Mouse (Mus musculus): ENCODE data around the gene Ccr4. TPM values are rescaled to one million over a fixed set of nuclear protein-coding genes. Genes with fewer than 3 reads are reported as not detected.

The Ccr4 gene
- polyA plus RNA-seq, 1 experiment from 2014 or later, result not detected

GRCm38 (mm10) chr9:114507421-114507820, 2.7 kb upstream of the Ccr4 start:
- 15% methylated on average over 9 of the region's 9 CpGs for WGBS (ENCODE audit: missing documents)
- Histone ChIP-seq H3K27ac (no peak overlapping the region), H3K36me3 (ENCODE audit: inconsistent target) (no peaks in the 10 kb centered on the region), H3K79me2 (ENCODE audit: inconsistent target) (no peaks in the 10 kb centered on the region), H3K4me3 (ENCODE audit: inconsistent target) (no peak overlapping the region)

GRCm38 (mm10) chr9:114506564-114506963, 1.8 kb upstream of the Ccr4 start:
- no peaks in the 10 kb centered on the region for H3K36me3 ChIP-seq (ENCODE audit: inconsistent target)
- WGBS (ENCODE audit: missing documents), result 40% methylated on average over 4 of the region's 4 CpGs
- H3K79me2 ChIP-seq (ENCODE audit: inconsistent target), result no peaks in the 10 kb centered on the region
- H3K4me3 ChIP-seq (ENCODE audit: inconsistent target), result no peak overlapping the region
- H3K27ac ChIP-seq, result no peak overlapping the region

GRCm38 (mm10) chr9:114502711-114503427, 1.8 kb downstream of the Ccr4 start:
- no peaks in the 10 kb centered on the region for H3K36me3 ChIP-seq (ENCODE audit: inconsistent target)
- no peak overlapping the region for H3K27ac ChIP-seq
- 45% methylated on average over 15 of the region's 15 CpGs for WGBS (ENCODE audit: missing documents)
- no peak overlapping the region for H3K4me3 ChIP-seq (ENCODE audit: inconsistent target)
- H3K79me2 ChIP-seq (ENCODE audit: inconsistent target), result no peaks in the 10 kb centered on the region

- H3K27ac ChIP-seq, result no peak overlapping the region
- no peaks in the 10 kb centered on the region for H3K79me2 ChIP-seq (ENCODE audit: inconsistent target)
- H3K4me3 ChIP-seq (ENCODE audit: inconsistent target), result no peak overlapping the region
- no peaks in the 10 kb centered on the region for H3K36me3 ChIP-seq (ENCODE audit: inconsistent target)
- 98% methylated on average over 11 of the region's 11 CpGs for WGBS (ENCODE audit: missing documents)
Observed at GRCm38 (mm10) chr9:114501913-114502312, 2.8 kb downstream of the Ccr4 start.

- Histone ChIP-seq H3K79me2 (ENCODE audit: inconsistent target) (no peaks in the 10 kb centered on the region), H3K36me3 (ENCODE audit: inconsistent target) (no peaks in the 10 kb centered on the region), H3K4me3 (ENCODE audit: inconsistent target) (no peak overlapping the region), H3K27ac (no peak overlapping the region)
- WGBS (ENCODE audit: missing documents), result 63% methylated on average over 7 of the region's 7 CpGs
Observed at GRCm38 (mm10) chr9:114501111-114501510, 3.6 kb downstream of the Ccr4 start.

GRCm38 (mm10) chr9:114499783-114500515, 4.8 kb downstream of the Ccr4 start:
- WGBS (ENCODE audit: missing documents), result 26% methylated on average over 15 of the region's 15 CpGs
- Histone ChIP-seq H3K36me3 (ENCODE audit: inconsistent target) (no peaks in the 10 kb centered on the region), H3K27ac (no peak overlapping the region), H3K79me2 (ENCODE audit: inconsistent target) (no peaks in the 10 kb centered on the region), H3K4me3 (ENCODE audit: inconsistent target) (no peak overlapping the region)

GRCm38 (mm10) chr9:114498218-114498617, 6.5 kb downstream of the Ccr4 start:
- WGBS (ENCODE audit: missing documents), result 10% methylated on average over 11 of the region's 11 CpGs
- H3K79me2 ChIP-seq (ENCODE audit: inconsistent target), result no peaks in the 10 kb centered on the region
- no peak overlapping the region for H3K4me3 ChIP-seq (ENCODE audit: inconsistent target)
- H3K36me3 ChIP-seq (ENCODE audit: inconsistent target), result no peaks in the 10 kb centered on the region
- H3K27ac ChIP-seq, result no peak overlapping the region

GRCm38 (mm10) chr9:114496469-114496868, 8.2 kb downstream of the Ccr4 start:
- Histone ChIP-seq H3K27ac (no peak overlapping the region), H3K79me2 (ENCODE audit: inconsistent target) (no peaks in the 10 kb centered on the region), H3K4me3 (ENCODE audit: inconsistent target) (no peak overlapping the region), H3K36me3 (ENCODE audit: inconsistent target) (no peaks in the 10 kb centered on the region)
- WGBS (ENCODE audit: missing documents), result 42% methylated on average over 7 of the region's 7 CpGs

GRCm38 (mm10) chr9:114487481-114488258, 17.0 kb downstream of the Ccr4 start:
- H3K36me3 ChIP-seq (ENCODE audit: inconsistent target), result no peaks in the 10 kb centered on the region
- 72% methylated on average over 23 of the region's 23 CpGs for WGBS (ENCODE audit: missing documents)
- H3K79me2 ChIP-seq (ENCODE audit: inconsistent target), result no peaks in the 10 kb centered on the region
- H3K4me3 ChIP-seq (ENCODE audit: inconsistent target), result no peak overlapping the region
- H3K27ac ChIP-seq, result no peak overlapping the region

- 95% methylated on average over 4 of the region's 4 CpGs for WGBS (ENCODE audit: missing documents)
- no peak overlapping the region for H3K27ac ChIP-seq
- no peak overlapping the region for H3K4me3 ChIP-seq (ENCODE audit: inconsistent target)
- H3K36me3 ChIP-seq (ENCODE audit: inconsistent target), result no peaks in the 10 kb centered on the region
- no peaks in the 10 kb centered on the region for H3K79me2 ChIP-seq (ENCODE audit: inconsistent target)
Observed at GRCm38 (mm10) chr9:114486808-114487207, 17.9 kb downstream of the Ccr4 start.

GRCm38 (mm10) chr9:114484771-114485170, 19.9 kb downstream of the Ccr4 start:
- Histone ChIP-seq H3K36me3 (ENCODE audit: inconsistent target) (no peaks in the 10 kb centered on the region), H3K27ac (no peak overlapping the region), H3K4me3 (ENCODE audit: inconsistent target) (no peak overlapping the region), H3K79me2 (ENCODE audit: inconsistent target) (no peaks in the 10 kb centered on the region)
- 83% methylated on average over 5 of the region's 5 CpGs for WGBS (ENCODE audit: missing documents)

GRCm38 (mm10) chr9:114480940-114481339, 23.8 kb downstream of the Ccr4 start:
- H3K27ac ChIP-seq, result no peak overlapping the region
- H3K4me3 ChIP-seq (ENCODE audit: inconsistent target), result no peak overlapping the region
- H3K79me2 ChIP-seq (ENCODE audit: inconsistent target), result no peaks in the 10 kb centered on the region
- no peaks in the 10 kb centered on the region for H3K36me3 ChIP-seq (ENCODE audit: inconsistent target)
- 84% methylated on average over 3 of the region's 3 CpGs for WGBS (ENCODE audit: missing documents)

GRCm38 (mm10) chr9:114477019-114477418, 27.7 kb downstream of the Ccr4 start:
- Histone ChIP-seq H3K4me3 (ENCODE audit: inconsistent target) (no peak overlapping the region), H3K36me3 (ENCODE audit: inconsistent target) (no peaks in the 10 kb centered on the region; the same call in 1 of the 2 replicates), H3K79me2 (ENCODE audit: inconsistent target) (no peaks in the 10 kb centered on the region), H3K27ac (no peak overlapping the region)
- 94% methylated on average over 9 of the region's 9 CpGs for WGBS (ENCODE audit: missing documents)

GRCm38 (mm10) chr9:114471892-114472291, 32.8 kb downstream of the Ccr4 start:
- 94% methylated on average over 7 of the region's 7 CpGs for WGBS (ENCODE audit: missing documents)
- Histone ChIP-seq H3K36me3 (ENCODE audit: inconsistent target) (peaks cover 8% of the 10 kb centered on the region; the same call in 1 of the 2 replicates), H3K27ac (no peak overlapping the region), H3K4me3 (ENCODE audit: inconsistent target) (no peak overlapping the region), H3K79me2 (ENCODE audit: inconsistent target) (no peaks in the 10 kb centered on the region)

- Histone ChIP-seq H3K79me2 (ENCODE audit: inconsistent target) (no peaks in the 10 kb centered on the region), H3K36me3 (ENCODE audit: inconsistent target) (peaks cover 37% of the 10 kb centered on the region), H3K4me3 (ENCODE audit: inconsistent target) (no peak overlapping the region), H3K27ac (no peak overlapping the region)
- WGBS (ENCODE audit: missing documents), result 94% methylated on average over 4 of the region's 4 CpGs
Observed at GRCm38 (mm10) chr9:114468701-114469100, 36.0 kb downstream of the Ccr4 start.

Data from macrophage (primary cell).